Mouse (Mus musculus) adrenal gland, postnatal 25 days (tissue): Measurements from ENCODE around the gene 3110082I17Rik. TPM values are rescaled to one million over a fixed set of nuclear protein-coding genes. Genes with fewer than 3 reads are reported as not detected.
A peak's percentile ranks its signal among the peaks of the same experiment; 100 is the strongest.
"Not testable (repeated sequence)": the region's sequence is repeated elsewhere in the genome, so short reads cannot be mapped to it uniquely, and the experiment has no call there.

Experiments used
- DNase-seq: peaks from one replicate; pipeline ENCODE4 v3.0.0; 2021; ENCODE audit warnings: mixed read lengths
- total RNA-seq: library from RNA; stranded (reverse); gene quantifications from 2 replicates; pipeline ENCODE4 v1.2.3, GENCODE M21; 2021

3110082I17Rik gene
- total RNA-seq, 1 experiment from 2014 or later, result 15.8 TPM

DNA sequence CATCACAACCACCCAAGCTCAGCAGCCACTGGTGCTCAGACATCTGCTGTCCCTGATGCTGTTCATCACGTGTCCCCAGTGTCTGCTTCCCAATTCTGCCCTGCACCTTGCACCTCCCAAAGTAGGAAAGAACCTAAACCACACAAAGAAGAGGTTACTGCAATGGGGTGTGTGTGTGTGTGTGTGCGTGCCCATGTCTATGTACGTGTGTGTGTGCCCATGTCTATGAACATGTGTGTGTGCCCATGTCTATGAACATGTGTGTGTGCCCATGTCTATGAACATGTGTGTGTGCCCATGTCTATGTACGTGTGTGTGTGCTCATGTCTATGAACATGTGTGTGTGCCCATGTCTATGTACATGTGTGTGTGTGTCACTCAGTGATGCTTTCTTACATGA, 64.8 kb downstream of the 3110082I17Rik start:
- no peak for DNase-seq

DNA sequence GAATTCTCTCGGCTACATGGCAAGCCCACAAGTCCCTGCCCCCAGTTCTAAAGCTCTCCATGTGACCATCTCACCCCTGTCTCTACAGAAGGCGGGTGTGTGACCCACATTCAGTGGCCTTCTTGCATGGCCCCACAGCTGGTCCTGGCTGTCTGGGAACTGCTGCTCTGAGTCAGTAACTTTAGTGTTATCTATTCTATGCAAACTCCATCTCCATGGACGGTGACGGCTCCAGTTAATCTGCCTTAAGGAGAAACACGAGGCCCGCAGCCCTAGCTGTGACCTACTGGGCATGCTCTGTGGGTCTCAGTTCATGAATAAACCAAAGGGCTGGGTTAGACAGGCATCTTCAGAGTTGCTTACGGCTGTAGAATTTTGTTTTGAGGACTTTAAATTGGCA, 65.9 kb downstream of the 3110082I17Rik start:
- DNase-seq, result no peak

DNA sequence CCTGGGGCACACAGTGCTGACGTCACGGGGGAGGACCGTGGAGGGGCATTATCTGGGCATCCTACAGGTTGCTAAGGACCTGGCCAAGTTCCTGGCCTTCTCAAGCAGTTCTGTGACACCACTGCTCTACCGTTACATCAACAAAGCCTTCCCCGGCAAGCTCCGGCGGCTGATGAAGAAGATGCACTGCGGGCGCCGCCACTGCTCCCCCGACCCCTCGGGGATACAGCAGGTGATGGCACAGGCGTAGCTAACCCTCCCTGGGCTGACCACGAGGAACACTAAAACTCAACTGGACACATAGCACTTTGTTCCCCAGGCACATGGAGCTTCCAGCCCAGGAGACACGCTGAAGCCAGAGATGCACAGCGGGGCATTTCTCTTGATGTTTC, 67.1 kb downstream of the 3110082I17Rik start:
- DNase-seq, result no peak

DNA sequence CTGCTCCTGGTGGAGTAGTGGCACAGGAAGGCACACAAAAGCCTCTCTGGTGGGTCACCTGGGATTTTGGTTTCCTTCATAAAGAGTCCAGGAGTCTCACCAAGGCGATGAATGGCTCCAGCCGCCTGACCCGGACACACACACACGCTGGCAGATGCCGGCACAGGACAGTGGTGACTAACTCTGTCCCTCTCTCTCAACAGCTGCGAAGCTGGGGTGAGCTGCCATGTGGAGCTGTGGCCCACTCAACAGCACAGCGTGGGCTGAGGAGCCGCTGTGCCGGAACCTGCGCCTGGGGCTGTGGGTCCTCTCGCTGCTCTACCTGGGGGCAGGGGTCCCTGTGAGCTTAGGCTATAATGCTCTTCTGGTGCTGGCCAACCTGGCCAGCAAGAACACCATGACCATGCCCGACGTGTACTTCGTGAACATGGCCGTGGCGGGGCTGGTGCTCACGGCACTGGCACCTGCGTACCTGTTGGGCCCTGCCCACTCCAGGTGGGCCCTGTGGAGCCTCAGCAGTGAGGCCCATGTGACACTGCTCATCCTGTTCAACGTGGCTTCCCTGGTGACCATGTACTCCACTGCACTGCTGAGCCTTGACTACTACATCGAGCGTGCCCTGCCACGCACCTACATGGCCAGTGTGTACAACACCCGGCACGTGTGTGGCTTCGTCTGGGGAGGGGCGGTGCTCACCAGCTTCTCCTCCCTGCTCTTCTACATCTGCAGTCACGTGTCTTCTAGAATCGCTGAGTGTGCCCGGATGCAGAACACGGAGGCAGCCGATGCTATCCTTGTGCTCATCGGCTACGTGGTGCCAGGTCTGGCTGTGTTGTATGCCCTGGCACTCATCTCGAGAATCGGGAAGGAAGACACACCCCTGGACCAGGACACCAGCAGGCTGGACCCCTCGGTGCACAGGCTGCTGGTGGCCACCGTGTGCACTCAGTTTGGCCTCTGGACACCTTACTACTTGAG, 67.8 kb downstream of the 3110082I17Rik start:
- no peak for DNase-seq

DNA sequence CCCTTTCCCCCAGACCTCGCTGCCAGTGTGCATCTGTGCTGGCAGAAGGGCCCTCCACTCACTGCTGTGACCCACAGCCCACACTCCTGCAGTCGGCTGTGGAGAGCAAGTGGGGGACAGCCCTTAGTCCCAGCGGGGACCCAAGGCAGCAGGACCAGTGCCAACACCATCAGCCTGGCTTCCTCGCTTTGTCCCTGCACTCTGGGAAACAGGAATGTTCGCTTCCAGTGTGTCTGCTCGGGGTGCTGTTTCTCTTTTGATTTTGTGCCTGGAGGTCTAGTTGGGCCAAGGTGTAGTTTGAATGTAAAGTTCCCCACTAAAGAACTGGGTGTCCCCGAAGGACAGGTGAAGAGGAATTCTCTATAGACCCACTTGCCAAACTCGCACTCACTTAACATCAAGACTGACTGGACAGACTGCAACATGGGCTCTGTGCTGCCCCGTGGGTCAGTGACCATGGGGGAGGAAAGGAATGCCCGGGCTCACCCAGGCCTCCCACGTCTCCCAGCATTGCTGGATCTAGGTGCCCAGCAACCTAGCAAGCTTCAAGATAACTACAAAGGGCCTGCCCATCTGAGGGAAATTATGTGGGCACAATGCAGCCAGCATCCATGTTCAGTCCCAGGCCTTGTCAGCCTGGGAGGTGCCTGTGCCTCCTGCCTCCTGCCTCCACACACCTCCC, 68.9 kb downstream of the 3110082I17Rik start:
- DNase-seq, result no peak

DNA sequence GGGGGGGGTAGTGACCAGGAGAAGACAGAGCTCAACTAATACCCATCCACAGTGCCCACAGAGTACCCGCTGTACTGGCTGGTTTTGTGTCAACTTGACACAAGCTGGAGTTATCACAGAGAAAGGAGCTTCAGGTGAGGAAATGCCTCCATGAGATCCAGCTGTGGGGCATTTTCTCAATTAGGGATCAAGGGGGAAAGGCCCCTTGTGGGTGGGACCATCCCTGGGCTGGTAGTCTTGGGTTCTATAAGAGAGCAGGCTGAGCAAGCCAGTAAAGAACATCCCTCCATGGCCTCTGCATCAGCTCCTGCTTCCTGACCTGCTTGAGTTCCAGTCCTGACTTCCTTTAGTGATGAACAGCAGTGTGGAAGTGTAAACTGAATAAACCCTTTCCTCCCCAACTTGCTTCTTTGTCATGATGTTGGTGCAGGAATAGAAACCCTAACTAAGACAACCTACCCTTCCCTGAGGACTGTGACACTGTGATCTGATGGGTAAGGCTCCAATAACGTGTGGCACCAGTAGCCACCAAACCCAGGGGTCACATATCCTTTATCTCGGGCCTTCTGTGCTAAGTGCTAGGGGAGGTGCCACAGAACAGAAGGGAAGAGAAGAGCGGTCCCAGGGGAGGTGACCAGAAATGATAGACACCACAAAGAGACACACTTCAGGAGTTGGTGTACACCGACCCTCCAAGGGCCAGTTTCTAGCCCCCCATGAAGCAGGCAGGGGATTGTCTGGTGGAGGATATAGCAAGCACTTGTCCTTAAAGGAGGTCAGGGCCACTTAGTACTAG, 69.8 kb downstream of the 3110082I17Rik start:
- not testable (repeated sequence) for DNase-seq

DNA sequence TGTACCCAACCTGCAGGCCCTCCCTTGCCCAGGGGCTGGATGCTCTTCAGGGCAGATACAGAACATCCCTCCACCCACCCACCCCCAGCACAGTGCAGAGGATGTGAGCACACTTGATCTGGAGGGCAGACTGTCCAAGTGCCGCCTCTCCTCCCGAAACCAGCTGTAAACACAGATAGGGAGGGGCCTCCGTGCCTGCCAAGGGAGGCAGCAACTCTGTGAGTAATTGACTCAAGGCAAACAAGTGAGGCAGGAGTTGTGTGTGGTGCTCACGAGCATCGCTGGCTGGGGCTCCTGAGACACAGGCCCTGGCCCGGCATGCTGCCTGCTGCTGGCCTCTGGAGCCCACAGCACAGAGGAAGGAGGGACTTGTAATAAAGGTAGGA, 70.7 kb downstream of the 3110082I17Rik start:
- peak; percentile 66 for DNase-seq

DNA sequence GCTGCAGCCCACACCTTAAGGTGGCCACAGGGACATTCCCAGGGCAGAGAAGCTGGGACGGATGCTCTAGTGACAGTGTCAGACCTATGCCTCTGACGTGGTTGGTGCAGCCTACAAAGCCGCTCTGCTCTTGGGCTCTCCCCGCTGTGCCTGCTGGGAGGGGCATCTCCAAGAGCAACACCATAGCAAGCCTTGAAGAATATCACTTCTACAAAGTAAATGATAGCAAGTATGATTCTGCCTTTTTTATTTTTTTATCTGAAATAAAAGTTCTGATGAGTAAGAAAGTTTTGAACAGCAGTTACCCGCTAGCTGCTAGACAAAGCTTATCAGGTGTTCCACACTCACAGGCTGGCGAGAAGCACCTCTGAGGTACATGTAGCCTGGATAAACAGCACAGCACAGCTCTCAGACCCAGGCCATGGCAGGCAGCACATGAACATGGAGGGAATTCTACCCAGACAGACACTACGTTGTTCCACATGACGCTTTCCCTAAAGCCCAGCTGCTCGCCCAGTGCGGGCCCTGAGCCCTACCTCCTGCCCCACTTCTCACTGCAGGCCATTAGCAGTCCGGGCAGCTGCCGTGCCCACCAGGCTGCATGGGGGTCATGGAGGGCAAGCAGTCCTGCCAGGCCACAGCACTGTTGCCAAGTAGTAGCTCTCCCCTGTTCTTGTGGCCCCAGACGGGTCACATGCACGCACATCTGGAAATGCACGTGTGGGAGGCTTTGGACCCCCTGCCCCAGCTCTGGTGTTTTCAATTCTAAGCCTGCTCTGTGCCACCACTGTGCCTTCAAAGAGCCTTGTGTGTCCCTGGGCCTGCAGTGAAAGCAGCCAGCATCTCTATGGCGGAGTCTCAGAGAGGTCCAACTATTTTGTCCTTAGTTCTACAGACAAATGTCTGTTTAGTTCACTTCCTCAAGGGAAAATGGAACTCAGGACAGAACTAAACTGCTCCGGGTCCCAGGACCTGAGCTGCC, 71.3 kb downstream of the 3110082I17Rik start:
- no peak for DNase-seq

DNA sequence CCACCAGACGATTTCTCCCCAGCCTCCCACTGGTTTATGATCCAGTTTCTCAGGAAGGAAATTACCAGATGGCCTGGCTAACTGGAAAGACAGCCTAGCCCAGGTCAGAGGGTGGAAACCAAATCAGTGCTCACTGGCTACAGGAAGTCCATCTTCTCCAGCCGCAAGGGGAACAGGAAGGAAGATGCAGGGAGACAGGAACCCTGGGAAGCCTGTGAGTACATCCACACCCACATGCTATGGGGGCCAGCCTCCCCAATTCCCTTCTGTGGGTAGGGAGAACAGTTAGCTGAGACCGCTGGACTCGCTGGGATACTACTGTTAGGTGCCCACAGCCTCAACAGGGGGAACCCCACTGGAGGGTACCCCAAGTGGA, 72.1 kb downstream of the 3110082I17Rik start:
- no peak for DNase-seq

DNA sequence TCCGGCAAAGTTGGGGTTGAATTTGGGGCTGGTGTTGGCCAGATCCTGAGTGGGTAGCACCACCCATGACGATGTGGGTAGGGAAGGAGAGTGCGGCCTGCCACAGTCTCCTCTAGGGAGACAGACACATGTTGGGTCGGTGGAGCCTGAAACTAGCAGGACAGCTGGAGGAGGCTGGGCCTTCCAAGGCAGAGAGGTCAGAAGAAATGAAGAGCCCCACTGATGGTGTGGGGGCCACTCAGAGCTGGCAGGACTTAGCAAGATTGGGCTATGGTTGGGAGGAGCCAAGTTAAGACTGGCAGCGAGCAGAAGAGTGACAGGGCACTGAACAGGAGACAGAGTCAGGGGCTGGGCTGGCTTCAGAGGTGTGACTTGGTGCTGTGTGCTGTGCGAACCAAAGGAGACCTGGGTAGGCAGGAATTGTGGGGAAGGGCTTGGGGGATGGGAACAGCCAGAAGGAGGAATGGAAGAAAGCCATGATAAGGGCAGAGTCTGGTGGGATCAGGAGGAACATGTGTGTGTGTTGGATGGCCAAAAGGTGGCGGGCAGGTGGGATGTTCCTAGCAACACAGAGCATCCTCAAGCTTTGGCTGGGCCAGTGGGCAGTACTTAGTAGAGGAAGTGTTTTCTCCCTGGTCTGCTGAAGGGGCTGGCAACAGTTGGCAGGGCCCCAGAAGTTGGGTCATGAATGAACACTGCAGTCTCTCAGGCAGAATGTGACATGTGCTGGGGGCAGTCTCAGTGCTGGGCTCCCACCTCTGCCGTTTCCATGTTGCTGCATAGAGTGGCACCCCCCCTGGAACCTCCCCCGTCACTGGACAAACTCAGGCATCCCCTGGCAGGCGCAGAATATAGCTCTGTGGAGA, 72.8 kb downstream of the 3110082I17Rik start:
- DNase-seq, result no peak

DNA sequence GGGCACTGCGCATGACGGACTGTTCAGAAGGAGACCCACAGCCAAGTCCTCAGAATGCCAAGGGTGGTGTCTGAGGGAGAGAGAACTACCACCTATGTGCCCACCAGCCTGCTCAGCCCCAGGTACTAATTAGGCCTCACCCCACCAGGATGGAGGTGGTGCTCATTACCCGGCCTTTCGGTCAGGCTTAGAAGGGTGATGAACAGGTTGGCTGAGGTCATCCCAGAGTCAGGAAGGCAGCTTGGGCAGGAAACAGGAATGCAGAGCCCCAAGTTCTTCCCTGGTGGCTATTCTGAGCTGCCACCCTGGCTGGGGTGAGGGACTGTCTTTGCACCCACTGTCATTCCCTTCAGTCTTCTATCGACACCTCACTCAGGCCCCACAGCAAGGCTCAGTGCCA, 74.3 kb downstream of the 3110082I17Rik start:
- DNase-seq, result no peak

DNA sequence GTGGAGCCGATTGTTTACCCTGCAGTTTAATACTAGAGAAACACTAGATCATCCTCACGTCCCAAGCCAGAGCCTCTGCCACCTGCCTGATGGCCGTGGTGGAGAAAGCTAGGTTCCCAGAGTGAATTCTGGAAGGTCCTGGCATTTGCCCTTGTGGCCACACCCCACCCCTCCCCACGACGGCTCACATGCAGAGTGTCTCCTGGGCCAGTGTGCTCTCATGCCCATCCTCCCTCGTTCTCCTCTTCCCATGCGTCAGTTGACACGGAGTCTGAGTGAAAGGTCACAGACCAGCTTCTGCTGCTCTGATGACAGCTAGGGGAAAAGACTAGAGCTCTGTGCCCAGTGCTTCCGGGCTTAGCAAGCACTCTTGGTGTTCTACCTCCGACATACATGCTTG, 75.8 kb downstream of the 3110082I17Rik start:
- peak; percentile 53 for DNase-seq

DNA sequence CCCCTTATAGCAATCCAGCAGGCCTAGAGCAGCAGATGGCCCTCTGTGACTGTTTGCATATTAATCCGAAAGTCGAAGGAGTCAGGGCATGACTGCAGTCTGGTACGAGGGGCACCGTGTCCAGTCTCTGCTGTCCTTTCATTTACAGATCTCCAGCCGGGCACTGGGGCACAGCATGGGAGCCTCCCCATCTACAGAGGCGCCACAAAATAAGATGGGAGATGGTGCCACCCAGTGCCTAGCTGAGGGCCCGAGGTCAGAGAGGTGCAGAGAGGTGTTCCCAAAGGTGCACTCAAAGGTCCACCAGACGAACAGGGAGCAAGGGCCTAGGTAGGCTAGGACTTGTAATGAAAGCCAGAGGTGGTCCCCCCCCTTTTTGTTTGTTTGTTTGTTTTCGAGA, 77.1 kb downstream of the 3110082I17Rik start:
- DNase-seq, result no peak

DNA sequence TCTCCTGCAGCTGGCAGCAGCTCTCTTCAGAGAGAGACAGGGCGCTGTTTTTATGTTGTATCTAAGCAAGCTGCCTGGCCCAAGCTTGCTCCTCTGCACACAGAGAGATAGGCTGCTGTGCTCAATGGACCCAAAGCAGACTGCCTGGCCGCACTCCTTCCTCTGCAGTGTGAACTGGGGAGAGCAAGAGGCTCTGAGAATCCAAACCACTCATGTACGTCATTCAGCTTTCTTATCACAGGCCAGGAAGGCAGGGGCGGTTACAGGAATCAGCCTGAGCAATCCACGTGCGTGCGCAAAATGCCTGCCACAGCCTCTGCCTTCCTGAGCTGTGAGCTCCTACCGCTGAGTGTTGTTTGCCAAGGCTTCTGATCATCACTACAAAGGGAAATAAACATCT, 77.6 kb downstream of the 3110082I17Rik start:
- peak; percentile 40 for DNase-seq

DNA sequence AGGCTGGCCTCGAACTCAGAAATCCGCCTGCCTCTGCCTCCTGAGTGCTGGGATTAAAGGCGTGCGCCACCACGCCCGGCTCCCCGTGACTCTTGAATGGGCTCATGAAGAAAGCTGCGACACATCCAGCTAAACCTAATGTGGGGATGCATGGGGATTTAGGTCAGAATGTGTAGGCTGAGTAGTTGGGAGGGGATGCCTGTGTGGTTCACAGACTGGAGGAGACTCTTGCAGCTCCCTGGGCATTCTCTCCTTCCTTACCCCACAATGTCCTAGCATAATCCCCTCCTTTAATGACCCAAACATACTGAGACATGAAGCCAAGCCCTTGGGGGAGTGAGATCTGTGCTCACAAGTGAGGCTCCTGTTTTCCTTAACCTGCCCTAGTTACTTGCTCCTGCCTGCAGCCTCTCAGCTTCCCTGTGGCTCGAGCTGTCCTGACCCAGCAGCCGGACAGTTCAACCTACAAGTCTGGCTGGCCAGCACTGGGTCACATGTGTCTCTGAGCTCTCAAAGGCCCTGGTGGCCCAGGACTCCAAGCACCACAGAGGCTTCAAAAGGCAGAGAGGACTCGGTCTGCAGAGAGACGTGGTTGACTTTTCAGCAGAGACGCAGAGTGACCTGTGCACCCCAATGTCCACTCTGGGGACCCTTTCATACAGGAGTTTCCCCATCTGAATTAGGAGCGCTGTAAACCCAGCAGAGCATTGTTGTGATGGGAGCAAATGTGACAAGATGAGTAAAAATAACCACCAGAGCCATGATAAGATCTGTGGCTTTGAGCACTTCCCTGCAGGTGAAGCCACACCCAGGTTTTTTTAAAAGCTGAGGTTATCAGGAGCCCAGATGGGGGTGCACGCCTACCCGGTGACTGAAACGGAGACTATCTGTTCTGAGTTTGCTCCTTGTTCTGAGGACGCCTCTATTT, 78.5 kb downstream of the 3110082I17Rik start:
- no peak for DNase-seq

DNA sequence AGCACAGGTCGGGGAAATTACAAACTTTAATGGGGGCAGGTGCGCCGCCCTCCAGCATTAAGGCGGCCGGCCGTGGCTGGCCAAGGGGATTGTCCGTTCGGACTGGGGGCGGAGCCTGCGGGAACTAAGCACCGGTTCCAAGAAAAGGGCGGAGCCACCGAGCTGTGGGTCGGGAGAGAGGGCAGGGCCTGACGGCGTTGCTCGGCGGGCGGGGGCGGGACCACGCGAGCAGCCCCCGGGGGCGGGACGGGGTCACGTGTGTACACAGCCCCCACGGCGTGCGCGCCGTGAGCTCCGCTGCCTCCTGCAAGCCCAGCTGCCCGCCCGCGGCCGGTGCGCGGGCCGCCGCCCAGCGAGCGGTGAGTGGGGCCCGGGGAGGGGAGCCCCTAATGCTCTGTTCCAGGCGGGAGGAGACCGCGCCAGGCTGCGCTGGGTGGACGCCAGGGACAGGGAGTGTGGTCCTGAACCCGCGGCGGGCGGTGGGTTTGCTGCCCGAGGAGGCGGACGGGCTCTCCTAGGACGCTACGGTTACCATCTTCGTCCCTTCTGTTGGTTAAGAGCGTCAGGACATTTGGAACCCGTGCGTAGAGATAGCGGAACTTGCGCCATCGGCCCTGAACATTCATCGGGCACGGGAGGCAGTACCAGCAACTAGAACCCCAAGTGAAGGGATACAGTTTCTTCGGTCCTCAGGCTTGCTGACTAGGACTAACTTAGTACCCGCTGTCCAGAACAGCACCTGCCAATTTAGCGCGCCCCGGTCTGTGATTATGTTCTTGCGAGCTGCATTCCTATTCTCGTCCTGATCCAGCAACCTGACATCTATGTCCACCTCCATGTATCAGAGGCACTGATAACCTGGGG, 79.7 kb downstream of the 3110082I17Rik start:
- peak; percentile 97 for DNase-seq

DNA sequence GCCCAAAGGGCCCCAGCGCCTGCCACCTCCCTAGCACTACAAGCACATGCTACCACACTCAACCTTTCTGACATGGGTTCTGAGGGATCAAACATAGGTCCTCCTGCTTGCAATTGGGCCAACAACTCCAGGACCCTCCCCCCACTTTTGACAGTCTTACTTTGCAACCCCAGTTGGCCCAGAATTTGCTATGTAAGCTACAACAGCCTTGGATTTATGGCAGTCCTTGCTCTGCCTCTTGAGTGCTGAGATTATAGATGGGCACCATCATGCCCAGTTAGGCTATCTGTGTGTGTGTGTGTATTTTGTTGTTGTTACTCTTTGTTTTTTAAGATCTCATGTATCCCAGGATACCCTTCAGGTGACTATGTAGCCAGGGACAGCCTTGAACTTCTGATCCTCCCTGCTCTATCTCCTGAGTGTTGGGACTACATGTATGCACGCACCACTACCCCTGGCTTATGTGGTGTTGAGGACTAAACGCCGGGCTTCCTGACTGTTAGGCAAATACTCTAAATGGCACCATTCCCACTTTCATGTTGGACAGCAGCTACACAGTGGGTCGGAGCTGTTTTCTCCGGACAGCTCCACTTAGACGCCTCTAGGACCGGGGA, 80.4 kb downstream of the 3110082I17Rik start:
- no peak for DNase-seq
